Mouse (Mus musculus): Measurements from ENCODE around the gene Emp1.

Emp1 gene

GRCm38 (mm10) chr6:135407323-135407722, 45.0 kb downstream of the Emp1 start:
- no peak for DNase-seq (ENCODE audit: extremely low read depth, low read depth, low spot score)

DNA sequence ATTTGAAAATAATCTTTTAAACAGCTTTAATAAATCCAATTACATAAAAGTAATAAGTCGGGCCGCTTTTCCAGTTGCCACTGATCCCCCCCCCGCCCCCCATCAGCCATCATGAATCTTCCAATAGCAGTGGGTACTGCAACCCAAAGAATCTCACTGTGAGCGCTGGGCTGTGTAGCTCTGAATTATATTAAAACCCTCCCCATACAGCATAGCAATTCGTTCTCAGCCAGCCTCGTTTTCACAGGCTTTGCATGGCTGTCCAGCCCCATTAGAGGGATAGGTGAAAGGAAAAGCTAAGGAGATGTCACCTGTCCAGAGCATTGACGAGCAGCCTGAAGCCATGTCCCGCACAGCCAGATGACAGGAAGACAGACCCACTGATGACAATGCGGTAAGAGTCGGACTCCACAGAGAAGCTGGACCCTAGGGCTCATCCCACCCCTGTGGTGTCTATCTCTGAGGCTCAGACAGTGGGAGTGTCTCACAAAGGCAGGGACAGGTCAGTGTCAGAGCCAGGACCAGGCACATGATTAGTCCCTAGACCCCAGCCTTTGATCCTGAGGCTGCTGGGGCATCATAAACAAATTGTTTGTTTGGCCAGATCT, 49.5 kb downstream of the Emp1 start:
- DNase-seq (ENCODE audit: extremely low read depth, low read depth, low spot score), result no peak

- no peak for DNase-seq (ENCODE audit: extremely low read depth, low read depth, low spot score)
These were observed 50.3 kb downstream of the Emp1 start for GRCm38 (mm10) chr6:135412649-135413048.

DNA sequence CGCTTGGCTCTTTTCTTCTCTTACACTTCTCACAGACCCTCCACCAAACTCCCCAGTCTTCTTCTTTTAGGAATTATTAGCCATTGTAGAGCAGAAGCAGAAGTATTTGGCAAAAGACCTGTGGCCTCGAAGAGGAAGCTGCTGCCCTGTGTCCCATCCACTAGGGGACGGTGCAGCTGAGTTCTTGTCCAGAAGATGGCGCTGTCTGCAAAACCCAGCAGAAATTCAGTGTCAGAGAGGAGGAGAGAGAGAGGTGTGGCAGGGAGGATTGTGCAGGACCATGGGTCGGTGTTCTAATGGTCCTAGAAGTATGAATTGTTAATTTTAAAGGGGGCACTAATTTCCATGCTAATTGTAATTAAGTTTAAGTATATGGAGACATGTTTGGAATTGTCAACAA, 55.1 kb downstream of the Emp1 start:
- DNase-seq (ENCODE audit: extremely low read depth, low read depth, low spot score), result no peak

DNA sequence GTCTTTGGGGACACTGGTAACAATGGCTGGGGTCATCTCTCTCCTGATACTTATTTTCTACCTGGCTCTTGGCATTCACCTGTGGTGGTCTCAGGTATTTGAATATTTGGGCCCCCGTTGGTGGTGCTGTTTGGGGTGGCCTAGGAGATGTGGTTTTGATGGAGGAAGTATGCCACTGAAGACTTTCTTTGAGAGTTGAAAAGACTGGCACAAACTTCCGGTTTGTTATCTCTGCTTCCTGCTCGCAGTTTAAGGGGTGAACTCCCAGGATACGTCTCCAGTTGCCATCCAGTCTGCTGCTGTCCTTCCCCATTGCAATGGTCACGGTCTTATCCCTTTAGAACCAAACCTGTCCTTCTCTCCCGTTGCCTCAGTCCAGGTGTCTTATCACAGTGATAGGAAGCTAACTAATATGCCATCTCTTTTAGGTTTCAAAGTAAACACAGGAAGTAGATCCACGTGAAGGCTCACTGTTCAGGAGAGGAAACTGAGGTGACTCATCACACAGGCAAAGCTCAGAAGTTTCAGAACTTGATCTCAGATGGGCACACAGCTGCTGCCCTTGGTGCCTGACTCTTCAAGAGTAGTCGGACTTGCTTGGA, 56.0 kb downstream of the Emp1 start:
- no peak for DNase-seq (ENCODE audit: extremely low read depth, low read depth, low spot score)

DNA sequence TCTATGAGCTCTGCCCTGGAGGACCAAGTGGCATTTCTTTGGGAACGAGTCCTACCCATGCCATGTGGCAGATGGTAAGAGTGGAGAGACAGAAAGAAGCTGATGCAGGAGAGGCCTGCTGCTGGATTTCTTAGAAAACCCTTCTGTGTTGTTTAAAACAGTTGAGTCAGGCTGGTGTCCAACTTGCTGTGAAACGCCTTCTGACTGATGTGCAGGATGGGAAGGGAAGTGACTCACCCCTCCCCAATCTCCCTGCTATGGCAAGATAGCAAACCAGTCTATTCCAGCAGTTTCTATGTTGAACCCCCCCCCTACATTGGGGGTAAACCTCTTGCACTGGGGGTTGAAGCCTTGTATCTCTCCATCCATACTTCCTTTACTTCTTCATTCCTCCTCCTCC, 65.9 kb downstream of the Emp1 start:
- no peak for DNase-seq (ENCODE audit: extremely low read depth, low read depth, low spot score)

DNA sequence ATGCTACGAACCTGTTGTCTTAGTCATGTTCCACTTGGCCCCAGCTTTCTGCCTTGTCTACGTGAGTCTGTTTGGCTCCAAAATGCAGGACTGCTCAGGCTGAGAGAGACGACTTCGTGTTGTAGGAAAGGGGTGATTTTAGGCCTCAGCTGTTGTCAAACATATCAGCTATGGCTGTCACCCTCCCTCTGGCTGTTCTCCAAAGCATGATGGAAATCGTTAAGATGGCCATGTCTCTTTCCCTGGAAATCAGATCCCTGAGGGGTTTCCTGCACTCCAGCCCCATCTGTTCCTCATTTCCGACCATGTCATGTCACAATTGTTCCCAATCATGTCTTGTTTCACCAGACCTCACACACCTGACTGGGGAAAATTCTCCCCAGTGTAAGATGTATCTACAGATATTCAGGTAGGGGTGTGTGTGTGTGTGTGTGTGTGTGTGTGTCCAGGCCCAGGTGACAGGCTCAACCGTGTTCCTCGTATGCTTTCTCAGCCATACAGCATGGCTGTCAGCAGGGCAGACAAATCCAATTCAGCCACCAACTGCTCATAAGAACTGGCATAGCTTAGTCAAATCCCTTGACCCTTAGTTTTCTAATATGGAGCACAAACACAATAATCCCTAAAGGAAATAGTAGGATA, 67.0 kb downstream of the Emp1 start:
- no peak for DNase-seq (ENCODE audit: extremely low read depth, low read depth, low spot score)

GRCm38 (mm10) chr6:135430441-135430970, 68.2 kb downstream of the Emp1 start:
- DNase-seq (ENCODE audit: extremely low read depth, low read depth, low spot score), result peak; percentile 95

All from fat pad, adult 2 months (tissue).